Mouse (Mus musculus): ENCODE data around the gene Rnaset2b. TPM values are rescaled to one million over a fixed set of nuclear protein-coding genes. Genes with fewer than 3 reads are reported as not detected.
"Not testable (repeated sequence)": the region's sequence is repeated elsewhere in the genome, so short reads cannot be mapped to it uniquely, and the experiment has no call there.

Gene Rnaset2b
- polyA plus RNA-seq, 1 experiment from 2014 or later = 315 TPM

GRCm38 (mm10) chr17:6960776-6961175, 9.7 kb upstream of the Rnaset2b start, which contains the start of gene Tagap1:
Gene Tagap1 (minus strand): TSS chr17:6961156.
- not testable (repeated sequence) for H3K4me1 ChIP-seq (replicated peaks; ENCODE audit: control insufficient read depth, insufficient read depth, low read length); H3K27me3 ChIP-seq (replicated peaks; ENCODE audit: control insufficient read depth, insufficient read depth, low read length); H3K9me3 ChIP-seq (ENCODE audit: control insufficient read depth); H3K36me3 ChIP-seq (ENCODE audit: control insufficient read depth, insufficient read depth)
- Histone ChIP-seq H3K4me2 (replicated peaks; ENCODE audit: low read depth) (peak within 1 kb of the TSS; percentile 56), H3K27ac (ENCODE audit: low read depth, low read length) (0 out of 2 replicates have a peak within 1 kb of the TSS, but pooled peaks have one; percentile 41), H3K9ac (ENCODE audit: low read depth, low read length) (peak within 1 kb of the TSS; percentile 42), H3K4me3 (ENCODE audit: low read depth, low read length) (peak within 1 kb of the TSS; percentile 43)
- WGBS = under 1% methylated on average over 31 of the region's 51 CpGs
- ATAC-seq = peak; percentile 44

DNA sequence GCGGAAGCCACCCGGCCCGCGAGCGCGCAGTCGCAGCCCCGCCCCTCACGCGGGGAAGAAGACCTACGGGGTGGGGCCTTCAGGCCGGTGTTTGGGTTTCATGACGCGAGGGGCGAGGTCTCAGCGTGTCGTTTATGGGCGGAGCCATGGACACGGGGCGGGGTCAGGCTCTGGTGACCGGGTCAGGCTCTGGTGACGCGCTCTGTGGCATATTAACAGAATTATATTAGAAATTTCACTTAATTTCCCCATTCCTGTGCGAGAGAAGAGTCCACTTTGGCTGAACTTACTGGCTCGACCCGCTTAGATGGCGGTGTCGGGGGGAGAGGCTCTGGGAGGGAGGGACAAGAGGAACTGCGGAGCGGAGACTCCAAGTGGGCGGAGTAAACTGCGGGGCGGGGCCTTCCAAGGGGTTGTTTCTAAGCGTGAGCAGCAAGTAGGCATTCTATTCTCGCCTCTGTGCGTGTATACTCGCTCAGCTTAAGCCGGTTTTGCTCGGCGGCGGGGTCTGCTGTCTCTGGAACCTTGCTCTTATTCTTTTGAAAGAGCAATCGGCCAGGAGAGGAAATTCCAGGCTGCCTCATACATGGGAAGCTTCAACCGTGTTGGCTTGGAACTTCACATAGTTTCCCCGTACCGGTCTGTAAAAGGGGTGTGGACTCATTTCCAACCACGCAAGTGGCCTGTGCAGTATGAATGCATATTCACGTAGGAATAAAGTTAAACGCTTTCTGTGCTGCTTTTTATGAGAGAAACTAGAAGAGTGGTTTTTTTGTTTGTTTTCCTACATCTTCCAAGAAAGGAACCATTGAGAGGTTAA, 9.0 kb upstream of the Rnaset2b start:
- H3K27ac ChIP-seq (ENCODE audit: low read depth, low read length); H3K9ac ChIP-seq (ENCODE audit: low read depth, low read length); H3K9me3 ChIP-seq (ENCODE audit: control insufficient read depth); H3K36me3 ChIP-seq (ENCODE audit: control insufficient read depth, insufficient read depth); H3K27me3 ChIP-seq (replicated peaks; ENCODE audit: control insufficient read depth, insufficient read depth, low read length); H3K4me1 ChIP-seq (replicated peaks; ENCODE audit: control insufficient read depth, insufficient read depth, low read length): not testable (repeated sequence)
- ATAC-seq = peak; percentile 98
- H3K4me3 ChIP-seq (ENCODE audit: low read depth, low read length) = peak overlapping the region; percentile 43
- under 1% methylated on average over 15 of the region's 48 CpGs for WGBS
- peak overlapping the region; percentile 45 for H3K4me2 ChIP-seq (replicated peaks; ENCODE audit: low read depth)

GRCm38 (mm10) chr17:6962339-6962738, 8.1 kb upstream of the Rnaset2b start:
- not testable (repeated sequence) for H3K4me3 ChIP-seq (ENCODE audit: low read depth, low read length); H3K4me1 ChIP-seq (replicated peaks; ENCODE audit: control insufficient read depth, insufficient read depth, low read length); ATAC-seq; H3K27me3 ChIP-seq (replicated peaks; ENCODE audit: control insufficient read depth, insufficient read depth, low read length); H3K9ac ChIP-seq (ENCODE audit: low read depth, low read length); H3K27ac ChIP-seq (ENCODE audit: low read depth, low read length); H3K36me3 ChIP-seq (ENCODE audit: control insufficient read depth, insufficient read depth); H3K9me3 ChIP-seq (ENCODE audit: control insufficient read depth); H3K4me2 ChIP-seq (replicated peaks; ENCODE audit: low read depth)
- 68% methylated on average over 3 of the region's 6 CpGs for WGBS

DNA sequence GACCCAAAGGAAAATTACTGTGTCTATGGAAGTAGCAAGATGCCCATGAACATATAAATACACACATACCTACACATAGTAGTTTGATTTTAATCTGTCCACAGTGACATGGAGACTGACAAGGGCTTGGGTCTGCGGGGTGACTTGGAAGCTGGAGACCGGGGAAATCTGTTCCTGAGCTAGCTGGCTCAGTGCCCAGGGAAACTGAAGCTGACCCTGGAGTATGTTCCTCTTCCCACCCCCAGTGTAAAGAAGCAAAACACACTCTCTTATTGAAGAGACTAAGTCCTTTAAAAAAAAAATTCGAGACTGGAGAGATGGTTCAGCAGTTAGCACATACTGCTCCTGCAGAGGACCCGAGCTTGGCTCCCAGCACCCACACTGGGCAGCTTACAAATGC, 7.5 kb upstream of the Rnaset2b start:
- not testable (repeated sequence) for ATAC-seq; H3K9me3 ChIP-seq (ENCODE audit: control insufficient read depth); H3K36me3 ChIP-seq (ENCODE audit: control insufficient read depth, insufficient read depth); H3K4me1 ChIP-seq (replicated peaks; ENCODE audit: control insufficient read depth, insufficient read depth, low read length); H3K4me2 ChIP-seq (replicated peaks; ENCODE audit: low read depth); H3K27ac ChIP-seq (ENCODE audit: low read depth, low read length); H3K9ac ChIP-seq (ENCODE audit: low read depth, low read length); H3K27me3 ChIP-seq (replicated peaks; ENCODE audit: control insufficient read depth, insufficient read depth, low read length); H3K4me3 ChIP-seq (ENCODE audit: low read depth, low read length)
- 65% methylated on average over 4 of the region's 4 CpGs for WGBS

DNA sequence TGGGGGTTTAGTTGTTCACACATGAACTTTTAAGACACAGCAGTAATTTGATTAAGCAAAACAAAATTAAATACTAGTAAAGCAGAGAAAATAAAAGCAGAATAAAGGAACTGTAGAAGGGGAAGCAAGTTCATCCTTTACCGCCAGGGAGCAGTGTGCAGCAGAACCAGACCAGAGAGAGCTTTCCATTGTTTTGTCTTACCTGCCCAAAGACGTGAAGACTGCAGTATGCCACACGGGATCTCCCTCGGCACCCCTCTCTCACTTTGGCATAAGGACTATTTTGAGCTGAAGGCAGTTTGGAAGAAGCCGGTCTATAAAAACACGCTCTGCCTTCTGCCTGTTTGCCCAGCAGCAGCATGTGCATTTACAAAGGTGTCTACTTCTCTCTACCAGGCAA, 5.1 kb upstream of the Rnaset2b start:
- 9% methylated on average over 5 of the region's 6 CpGs for WGBS
- not testable (repeated sequence) for H3K4me2 ChIP-seq (replicated peaks; ENCODE audit: low read depth); H3K36me3 ChIP-seq (ENCODE audit: control insufficient read depth, insufficient read depth); H3K27ac ChIP-seq (ENCODE audit: low read depth, low read length); H3K27me3 ChIP-seq (replicated peaks; ENCODE audit: control insufficient read depth, insufficient read depth, low read length); H3K4me1 ChIP-seq (replicated peaks; ENCODE audit: control insufficient read depth, insufficient read depth, low read length); H3K9me3 ChIP-seq (ENCODE audit: control insufficient read depth); H3K9ac ChIP-seq (ENCODE audit: low read depth, low read length); H3K4me3 ChIP-seq (ENCODE audit: low read depth, low read length); ATAC-seq
- peak; percentile 63 for TF ChIP-seq CTCF (IDR thresholded peaks at IDR 0.05; ENCODE audit: low read depth)

DNA sequence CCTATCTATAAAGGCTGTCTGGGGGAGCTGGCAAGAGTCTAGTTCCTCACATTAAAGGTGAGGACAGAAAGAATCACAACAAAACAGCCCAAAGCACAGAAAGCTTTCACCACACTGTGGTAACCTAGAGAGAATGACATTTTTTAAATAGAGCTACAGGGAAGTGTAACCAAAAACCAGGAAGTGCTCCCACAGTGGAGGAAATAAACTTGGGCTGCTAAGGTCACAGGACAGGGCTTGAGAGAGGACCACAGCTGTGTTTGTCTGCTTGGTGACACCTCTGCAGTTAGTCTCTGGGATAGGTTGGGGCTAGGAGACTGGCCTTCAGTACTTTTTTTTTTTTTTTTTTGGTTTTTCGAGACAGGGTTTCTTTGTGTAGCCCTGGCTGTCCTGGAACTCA, 2.8 kb upstream of the Rnaset2b start:
- not testable (repeated sequence) for H3K9ac ChIP-seq (ENCODE audit: low read depth, low read length); H3K27ac ChIP-seq (ENCODE audit: low read depth, low read length); ATAC-seq

DNA sequence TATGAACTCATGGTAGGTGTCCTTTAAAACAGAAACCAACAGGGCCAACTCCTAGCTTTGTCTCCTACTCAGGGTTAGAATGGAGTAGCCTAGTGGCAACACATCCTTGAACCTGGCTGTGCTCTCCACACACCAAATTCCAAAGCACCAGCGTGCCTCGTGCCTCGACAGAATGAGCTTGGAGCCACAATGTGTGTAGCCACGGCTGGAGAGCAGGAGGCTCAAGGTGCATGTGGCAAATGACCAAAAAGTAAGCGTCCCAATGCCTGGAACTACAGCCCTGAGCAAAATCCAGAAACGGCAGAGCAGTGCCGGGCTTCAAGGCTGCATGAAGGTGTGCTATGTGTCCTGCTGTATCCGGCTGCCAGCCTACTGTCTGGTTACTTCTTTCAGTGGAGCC, 804 bp downstream of the Rnaset2b start:
- H3K4me3 ChIP-seq (ENCODE audit: low read depth, low read length); H3K4me2 ChIP-seq (replicated peaks; ENCODE audit: low read depth); H3K9me3 ChIP-seq (ENCODE audit: control insufficient read depth); H3K9ac ChIP-seq (ENCODE audit: low read depth, low read length); H3K27me3 ChIP-seq (replicated peaks; ENCODE audit: control insufficient read depth, insufficient read depth, low read length); H3K4me1 ChIP-seq (replicated peaks; ENCODE audit: control insufficient read depth, insufficient read depth, low read length); H3K27ac ChIP-seq (ENCODE audit: low read depth, low read length); ATAC-seq; H3K36me3 ChIP-seq (ENCODE audit: control insufficient read depth, insufficient read depth): not testable (repeated sequence)
- WGBS = 77% methylated on average over 7 of the region's 8 CpGs

More for the DNA sequence above, 2.8 kb upstream of the Rnaset2b start:
- H3K9me3 ChIP-seq (ENCODE audit: control insufficient read depth); H3K4me2 ChIP-seq (replicated peaks; ENCODE audit: low read depth); H3K36me3 ChIP-seq (ENCODE audit: control insufficient read depth, insufficient read depth); H3K4me3 ChIP-seq (ENCODE audit: low read depth, low read length); H3K27me3 ChIP-seq (replicated peaks; ENCODE audit: control insufficient read depth, insufficient read depth, low read length); H3K4me1 ChIP-seq (replicated peaks; ENCODE audit: control insufficient read depth, insufficient read depth, low read length): not testable (repeated sequence)
- WGBS = no CpG with 5 or more reads among the region's 1 CpGs

- H3K4me2 ChIP-seq (replicated peaks; ENCODE audit: low read depth); ATAC-seq; H3K36me3 ChIP-seq (ENCODE audit: control insufficient read depth, insufficient read depth); H3K9me3 ChIP-seq (ENCODE audit: control insufficient read depth); H3K9ac ChIP-seq (ENCODE audit: low read depth, low read length); H3K27me3 ChIP-seq (replicated peaks; ENCODE audit: control insufficient read depth, insufficient read depth, low read length); H3K4me3 ChIP-seq (ENCODE audit: low read depth, low read length); H3K4me1 ChIP-seq (replicated peaks; ENCODE audit: control insufficient read depth, insufficient read depth, low read length); H3K27ac ChIP-seq (ENCODE audit: low read depth, low read length): not testable (repeated sequence)
- 62% methylated on average over 4 of the region's 4 CpGs for WGBS
Observed at GRCm38 (mm10) chr17:6972836-6973396, 2.5 kb downstream of the Rnaset2b start.

- H3K36me3 ChIP-seq (ENCODE audit: control insufficient read depth, insufficient read depth); H3K9me3 ChIP-seq (ENCODE audit: control insufficient read depth); H3K27ac ChIP-seq (ENCODE audit: low read depth, low read length); H3K9ac ChIP-seq (ENCODE audit: low read depth, low read length); ATAC-seq; H3K27me3 ChIP-seq (replicated peaks; ENCODE audit: control insufficient read depth, insufficient read depth, low read length); H3K4me1 ChIP-seq (replicated peaks; ENCODE audit: control insufficient read depth, insufficient read depth, low read length); H3K4me3 ChIP-seq (ENCODE audit: low read depth, low read length); H3K4me2 ChIP-seq (replicated peaks; ENCODE audit: low read depth): not testable (repeated sequence)
- 55% methylated on average over 2 of the region's 3 CpGs for WGBS
Observed at GRCm38 (mm10) chr17:6974985-6975384, 4.6 kb downstream of the Rnaset2b start.
